Mouse (Mus musculus): ENCODE results near the gene Mfsd13b. TPM values are rescaled to one million over a fixed set of nuclear protein-coding genes. Genes with fewer than 3 reads are reported as not detected.

Gene Mfsd13b
- polyA plus RNA-seq, 2 experiments = 0.04 TPM; not detected in 1

DNA sequence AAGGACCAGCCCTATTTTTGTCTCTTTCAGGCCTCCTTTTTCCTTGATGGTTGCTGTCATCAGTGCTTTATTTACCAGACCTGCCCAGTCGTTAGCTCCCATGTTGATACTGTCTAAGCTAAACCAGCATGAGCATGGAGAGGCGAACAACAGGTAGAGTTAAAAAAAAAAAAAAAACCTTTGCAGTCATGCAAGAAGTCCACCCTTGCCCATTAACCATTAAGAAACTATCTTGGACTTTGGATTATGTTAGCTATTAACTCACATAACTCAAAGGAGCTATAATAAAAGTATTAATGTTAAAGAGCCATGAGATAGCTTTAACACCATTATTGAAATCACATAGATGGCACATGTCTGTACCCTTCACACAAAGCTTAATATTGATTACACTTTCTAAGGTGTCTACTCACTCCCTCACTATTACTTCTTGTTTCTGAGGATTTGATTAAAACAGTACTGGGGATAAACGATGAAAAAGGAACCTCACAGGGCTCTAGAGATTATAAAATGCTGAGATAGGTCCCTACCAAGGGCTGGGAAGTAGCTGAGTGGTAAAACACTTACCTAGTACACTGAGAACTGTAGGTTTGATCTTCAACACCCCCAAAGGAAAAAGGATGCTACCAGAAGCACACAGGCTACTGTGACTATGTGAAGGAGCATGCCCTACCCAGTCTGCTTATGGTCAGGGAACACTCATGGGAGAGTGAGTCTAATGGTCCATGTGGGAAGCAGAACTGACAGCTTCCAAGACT is 17.9 kb downstream of the Mfsd13b start:
- Histone ChIP-seq H3K4me2 (ENCODE audit: low read depth) (no peak overlapping the region), H3K4me3 (ENCODE audit: insufficient read depth in 1 of 2, low read depth in 2 of 2, low read length in 2 of 2) (no peak overlapping the region), H3K27me3 (ENCODE audit: control insufficient read depth, insufficient read depth, low read length) (no peaks in the 10 kb centered on the region), H3K9me3 (ENCODE audit: control insufficient read depth, low read length) (no peaks in the 10 kb centered on the region), H3K36me3 (replicated peaks; ENCODE audit: control insufficient read depth, insufficient read depth, low read depth) (no peaks in the 10 kb centered on the region), H3K27ac (no peak overlapping the region), H3K4me1 (replicated peaks; ENCODE audit: control insufficient read depth in 2 of 2, insufficient read depth in 2 of 2, low read length in 1 of 2) (no peaks in the 10 kb centered on the region), H3K9ac (replicated peaks) (no peak overlapping the region)
- no peak for DNase-seq (ENCODE audit: low read depth in 3 of 3, low spot score in 3 of 3)
- no peak for TF ChIP-seq CTCF (IDR thresholded peaks at IDR 0.05; ENCODE audit: low read depth)
- TF ChIP-seq EP300 (IDR thresholded peaks at IDR 0.05; ENCODE audit: low read depth) = no peak
- WGBS (ENCODE audit: insufficient replicate concordance) = 51% methylated on average over 3 of the region's 3 CpGs
- ATAC-seq (ENCODE audit: insufficient read depth) = no peak

DNA sequence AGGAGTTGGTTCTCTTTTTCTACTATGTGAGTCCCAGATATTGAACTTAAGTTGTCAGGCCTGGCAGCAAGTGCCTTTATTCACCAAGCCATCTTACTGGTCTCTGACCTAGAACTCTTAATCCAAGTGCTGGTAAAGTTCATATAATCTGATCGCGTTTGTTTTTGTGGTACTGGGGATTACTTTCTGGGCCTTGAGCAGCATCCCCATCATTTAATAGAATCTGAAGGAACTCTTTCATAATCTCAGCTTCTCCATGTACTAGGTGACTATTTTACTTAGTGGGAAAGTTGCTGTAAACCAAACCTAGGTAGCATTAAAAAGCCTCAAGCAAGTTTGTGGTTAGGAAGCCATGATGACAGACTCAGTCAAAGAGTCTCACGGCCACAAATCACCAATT is 19.6 kb downstream of the Mfsd13b start:
- H3K4me1 ChIP-seq (replicated peaks; ENCODE audit: control insufficient read depth in 2 of 2, insufficient read depth in 2 of 2, low read length in 1 of 2) = no peaks in the 10 kb centered on the region
- H3K27me3 ChIP-seq (ENCODE audit: control insufficient read depth, insufficient read depth, low read length) = no peaks in the 10 kb centered on the region; the same call in 1 of the 2 replicates
- no peaks in the 10 kb centered on the region for H3K9me3 ChIP-seq (ENCODE audit: control insufficient read depth, low read length)
- DNase-seq (ENCODE audit: low read depth in 3 of 3, low spot score in 3 of 3) (no peak), ATAC-seq (ENCODE audit: insufficient read depth) (no peak)
- no peaks in the 10 kb centered on the region for H3K36me3 ChIP-seq (replicated peaks; ENCODE audit: control insufficient read depth, insufficient read depth, low read depth)
- no peak overlapping the region for H3K27ac ChIP-seq
- TF ChIP-seq EP300 (IDR thresholded peaks at IDR 0.05; ENCODE audit: low read depth) (no peak), CTCF (IDR thresholded peaks at IDR 0.05; ENCODE audit: low read depth) (no peak)
- 62% methylated on average over 3 of the region's 3 CpGs for WGBS (ENCODE audit: insufficient replicate concordance)
- no peak overlapping the region for H3K4me2 ChIP-seq (ENCODE audit: low read depth)
- no peak overlapping the region for H3K9ac ChIP-seq (replicated peaks)
- no peak overlapping the region for H3K4me3 ChIP-seq (ENCODE audit: insufficient read depth in 1 of 2, low read depth in 2 of 2, low read length in 2 of 2)

DNA sequence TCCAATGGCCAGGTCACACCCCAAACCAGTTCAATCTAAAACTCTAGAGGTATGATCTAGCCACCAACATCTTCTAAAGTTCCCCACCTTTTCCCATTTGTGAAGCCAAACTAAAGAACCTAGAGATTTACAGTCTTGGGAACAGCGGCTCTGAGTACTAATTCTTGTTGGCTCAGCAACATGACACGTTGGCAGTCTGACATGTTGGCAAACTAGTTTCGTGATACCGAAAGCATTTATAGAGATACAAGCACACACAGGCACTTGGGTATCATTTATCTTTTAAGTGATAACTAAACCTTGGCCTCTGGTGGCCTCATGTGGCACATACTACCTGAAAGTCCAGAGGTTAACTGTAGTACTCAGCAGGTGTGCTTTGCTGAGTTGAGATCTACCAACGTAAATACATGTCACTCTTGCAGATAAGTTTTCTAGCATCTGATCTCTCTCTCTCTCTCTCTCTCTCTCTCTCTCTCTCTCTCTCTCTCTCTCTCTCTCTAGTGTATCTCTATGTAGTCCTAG is 20.2 kb downstream of the Mfsd13b start:
- Histone ChIP-seq H3K4me3 (ENCODE audit: insufficient read depth in 1 of 2, low read depth in 2 of 2, low read length in 2 of 2) (no peak overlapping the region), H3K27me3 (ENCODE audit: control insufficient read depth, insufficient read depth, low read length) (no peaks in the 10 kb centered on the region; the same call in 1 of the 2 replicates), H3K4me1 (replicated peaks; ENCODE audit: control insufficient read depth in 2 of 2, insufficient read depth in 2 of 2, low read length in 1 of 2) (no peaks in the 10 kb centered on the region), H3K27ac (no peak overlapping the region), H3K9me3 (ENCODE audit: control insufficient read depth, low read length) (no peaks in the 10 kb centered on the region), H3K9ac (replicated peaks) (no peak overlapping the region), H3K4me2 (ENCODE audit: low read depth) (no peak overlapping the region), H3K36me3 (replicated peaks; ENCODE audit: control insufficient read depth, insufficient read depth, low read depth) (no peaks in the 10 kb centered on the region)
- ATAC-seq (ENCODE audit: insufficient read depth) = no peak
- TF ChIP-seq CTCF (IDR thresholded peaks at IDR 0.05; ENCODE audit: low read depth) = no peak
- no peak for TF ChIP-seq EP300 (IDR thresholded peaks at IDR 0.05; ENCODE audit: low read depth)
- WGBS (ENCODE audit: insufficient replicate concordance) = 82% methylated on average over 5 of the region's 5 CpGs
- DNase-seq (ENCODE audit: low read depth in 3 of 3, low spot score in 3 of 3) = no peak

DNA sequence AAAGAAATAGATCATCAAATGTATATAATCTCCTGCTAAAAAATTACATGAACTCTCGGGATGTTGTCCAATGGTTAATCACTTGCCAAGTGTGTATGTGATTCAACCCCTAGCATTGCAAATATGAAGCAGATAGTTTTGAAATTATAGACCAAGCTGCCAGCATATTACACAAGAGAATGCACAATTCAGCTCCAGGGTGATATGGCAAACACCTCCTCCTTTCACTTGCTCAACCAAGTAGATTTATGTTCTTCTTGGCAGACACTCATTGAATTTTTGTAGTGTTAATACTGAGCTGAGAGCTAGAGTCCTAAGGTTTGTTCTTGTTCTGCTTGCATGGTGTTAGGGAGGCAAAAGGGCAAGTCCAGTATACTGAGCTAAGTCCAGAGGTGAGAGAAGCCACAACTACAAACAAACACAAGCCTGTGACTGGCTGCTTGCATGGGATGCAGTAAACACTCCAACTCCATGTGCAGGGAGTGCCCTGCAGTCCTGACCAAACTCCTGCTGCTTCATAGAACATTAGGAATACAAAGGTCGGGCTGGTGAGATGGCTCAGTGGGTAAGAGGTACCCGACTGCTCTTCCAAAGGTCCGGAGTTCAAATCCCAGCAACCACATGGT is 21.6 kb downstream of the Mfsd13b start:
- Histone ChIP-seq H3K4me1 (replicated peaks; ENCODE audit: control insufficient read depth in 2 of 2, insufficient read depth in 2 of 2, low read length in 1 of 2) (no peaks in the 10 kb centered on the region), H3K27ac (no peak overlapping the region), H3K9ac (replicated peaks) (no peak overlapping the region), H3K4me3 (ENCODE audit: insufficient read depth in 1 of 2, low read depth in 2 of 2, low read length in 2 of 2) (no peak overlapping the region), H3K4me2 (ENCODE audit: low read depth) (no peak overlapping the region), H3K9me3 (ENCODE audit: control insufficient read depth, low read length) (no peaks in the 10 kb centered on the region), H3K27me3 (ENCODE audit: control insufficient read depth, insufficient read depth, low read length) (no peaks in the 10 kb centered on the region; the same call in 1 of the 2 replicates), H3K36me3 (replicated peaks; ENCODE audit: control insufficient read depth, insufficient read depth, low read depth) (no peaks in the 10 kb centered on the region)
- TF ChIP-seq EP300 (IDR thresholded peaks at IDR 0.05; ENCODE audit: low read depth) (no peak), CTCF (IDR thresholded peaks at IDR 0.05; ENCODE audit: low read depth) (no peak)
- WGBS (ENCODE audit: insufficient replicate concordance) = 60% methylated on average over 4 of the region's 4 CpGs
- DNase-seq (ENCODE audit: low read depth in 3 of 3, low spot score in 3 of 3) (no peak), ATAC-seq (ENCODE audit: insufficient read depth) (no peak)

Measured in liver, embryonic 14.5 days (tissue).